Mouse (Mus musculus) forebrain, embryonic 14.5 days (tissue): Measurements from ENCODE around the gene Chn1. TPM values are rescaled to one million over a fixed set of nuclear protein-coding genes. Genes with fewer than 3 reads are reported as not detected.

Experiments used
- ATAC-seq: fragments of 200-750 bp; cut with Nextera tagmentation; 2 replicates; pipeline ENCODE4 v1.8.0; 2017; ENCODE audit warnings: mild to moderate bottlenecking, moderate library complexity
- DNase-seq: peaks from one replicate; pipeline ENCODE4 v3.0.0-alpha.2; 2015; ENCODE audit warnings: low spot score
- H3K27ac ChIP-seq: fragments of 300-500 bp; sonication (generic); 2 replicates; pipeline ENCODE4 v1.5.1; 2014; ENCODE audit warnings: low read depth, mild to moderate bottlenecking, control low read depth, low read length, moderate library complexity
- H3K27me3 ChIP-seq: fragments of 300-500 bp; sonication (generic); replicated peaks from 2 replicates; pipeline ENCODE4 v1.6.1; 2014; ENCODE audit warnings: low read length, control low read depth, mixed read lengths; ENCODE audit not compliant: control insufficient read depth, insufficient read depth
- H3K36me3 ChIP-seq: fragments of 300-500 bp; sonication (generic); 2 replicates; pipeline ENCODE4 v1.6.1; 2014; ENCODE audit warnings: low read length, control low read depth; ENCODE audit not compliant: control insufficient read depth, insufficient read depth
- H3K4me1 ChIP-seq: fragments of 300-500 bp; sonication (generic); 2 replicates; pipeline ENCODE4 v1.6.1; 2014; ENCODE audit warnings: antibody characterized with exemption, low read length, control low read depth; ENCODE audit not compliant: control insufficient read depth, insufficient read depth
- H3K4me2 ChIP-seq: fragments of 300-500 bp; sonication (generic); 2 replicates; pipeline ENCODE4 v1.6.1; 2014; ENCODE audit warnings: mild to moderate bottlenecking, control low read depth, low read length
- H3K4me3 ChIP-seq: fragments of 300-500 bp; sonication (generic); 2 replicates; pipeline ENCODE4 v1.5.1; 2014; ENCODE audit warnings: low read depth, low read length, control low read depth
- H3K9ac ChIP-seq: fragments of 300-500 bp; sonication (generic); 2 replicates; pipeline ENCODE4 v1.6.1; 2014; ENCODE audit warnings: mild to moderate bottlenecking, low read length, control low read depth, moderate library complexity
- H3K9me3 ChIP-seq: fragments of 300-500 bp; sonication (generic); replicated peaks from 2 replicates; pipeline ENCODE4 v1.6.1; 2016; ENCODE audit warnings: low read length, control low read depth, mixed read lengths; ENCODE audit not compliant: control insufficient read depth
- WGBS: fragments of 180-500 bp; shearing (Covaris S2); extraction: QIAGEN DNeasy Blood & Tissue Kit; methylation state at CpG from one replicate; pipeline ENCODE4 v1.1.7; 2014; 5-methylcytosine and 5-hydroxymethylcytosine counted together
- polyA plus RNA-seq: library from polyadenylated mRNA; unstranded; fragments of >200 nt; fragmentation: Nextera tagmentation; extraction: Ambion mirVana; gene quantifications from 2 replicates; pipeline ENCODE4 v1.2.1, GENCODE M21; 2014

The Chn1 gene
- polyA plus RNA-seq, 1 experiment from 2014 or later: 93.5 TPM

- Histone ChIP-seq H3K36me3 (peaks cover 32% of the 10 kb centered on the region), H3K4me3 (no peak overlapping the region), H3K4me2 (no peak overlapping the region), H3K9ac (no peak overlapping the region), H3K27me3 (no peaks in the 10 kb centered on the region), H3K4me1 (no peaks in the 10 kb centered on the region), H3K27ac (no peak overlapping the region), H3K9me3 (no peaks in the 10 kb centered on the region)
- 91% methylated on average over 3 of the region's 3 CpGs for WGBS
- DNase-seq (no peak), ATAC-seq (no peak)
These were observed 165.4 kb downstream of the Chn1 start for GRCm38 (mm10) chr2:73609724-73610210.

GRCm38 (mm10) chr2:73609067-73609723, 166.0 kb downstream of the Chn1 start:
- 75% methylated on average over 5 of the region's 5 CpGs for WGBS
- no peak for ATAC-seq
- DNase-seq: no peak
- Histone ChIP-seq H3K9me3 (no peaks in the 10 kb centered on the region), H3K27ac (no peak overlapping the region), H3K4me3 (no peak overlapping the region), H3K4me2 (no peak overlapping the region), H3K27me3 (no peaks in the 10 kb centered on the region), H3K4me1 (no peaks in the 10 kb centered on the region), H3K9ac (no peak overlapping the region), H3K36me3 (peaks cover 26% of the 10 kb centered on the region)

- Histone ChIP-seq H3K4me1 (no peaks in the 10 kb centered on the region), H3K27ac (no peak overlapping the region), H3K4me2 (no peak overlapping the region), H3K27me3 (no peaks in the 10 kb centered on the region), H3K4me3 (no peak overlapping the region), H3K36me3 (peaks cover 24% of the 10 kb centered on the region), H3K9me3 (no peaks in the 10 kb centered on the region), H3K9ac (no peak overlapping the region)
- WGBS: 86% methylated on average over 6 of the region's 6 CpGs
- DNase-seq: no peak
- ATAC-seq: no peak
These were observed 166.8 kb downstream of the Chn1 start for GRCm38 (mm10) chr2:73608391-73608790.

GRCm38 (mm10) chr2:73607609-73608008, 167.5 kb downstream of the Chn1 start:
- Histone ChIP-seq H3K36me3 (peaks cover 22% of the 10 kb centered on the region), H3K9ac (no peak overlapping the region), H3K4me2 (no peak overlapping the region), H3K27ac (no peak overlapping the region), H3K4me3 (no peak overlapping the region), H3K27me3 (no peaks in the 10 kb centered on the region), H3K4me1 (no peaks in the 10 kb centered on the region), H3K9me3 (no peaks in the 10 kb centered on the region)
- WGBS: 44% methylated on average over 4 of the region's 4 CpGs
- DNase-seq (no peak), ATAC-seq (no peak)

- H3K9ac ChIP-seq: no peak overlapping the region
- no peaks in the 10 kb centered on the region for H3K9me3 ChIP-seq
- DNase-seq (no peak), ATAC-seq (no peak)
- 58% methylated on average over 2 of the region's 2 CpGs for WGBS
- no peak overlapping the region for H3K4me3 ChIP-seq
- no peak overlapping the region for H3K4me2 ChIP-seq
- peaks cover 18% of the 10 kb centered on the region for H3K36me3 ChIP-seq
- no peaks in the 10 kb centered on the region for H3K4me1 ChIP-seq
- no peak overlapping the region for H3K27ac ChIP-seq
- H3K27me3 ChIP-seq: no peaks in the 10 kb centered on the region
These were observed 168.0 kb downstream of the Chn1 start for GRCm38 (mm10) chr2:73607146-73607545.

- H3K9me3 ChIP-seq: no peaks in the 10 kb centered on the region
- no peak overlapping the region for H3K4me2 ChIP-seq
- H3K27me3 ChIP-seq: no peaks in the 10 kb centered on the region
- no peak overlapping the region for H3K27ac ChIP-seq
- 91% methylated on average over 6 of the region's 6 CpGs for WGBS
- peaks cover 14% of the 10 kb centered on the region for H3K36me3 ChIP-seq
- no peak for DNase-seq
- H3K4me3 ChIP-seq: no peak overlapping the region
- no peak for ATAC-seq
- no peak overlapping the region for H3K9ac ChIP-seq
- no peaks in the 10 kb centered on the region for H3K4me1 ChIP-seq
These were observed 168.5 kb downstream of the Chn1 start for GRCm38 (mm10) chr2:73606616-73607015.

GRCm38 (mm10) chr2:73605077-73605476, 170.1 kb downstream of the Chn1 start:
- Histone ChIP-seq H3K4me2 (no peak overlapping the region), H3K36me3 (peaks cover 5% of the 10 kb centered on the region; the same call in 1 of the 2 replicates), H3K27ac (no peak overlapping the region), H3K9me3 (no peaks in the 10 kb centered on the region), H3K9ac (no peak overlapping the region), H3K27me3 (no peaks in the 10 kb centered on the region), H3K4me3 (no peak overlapping the region), H3K4me1 (no peaks in the 10 kb centered on the region)
- WGBS: 70% methylated on average over 8 of the region's 8 CpGs
- DNase-seq (peak; percentile 57), ATAC-seq (peak; percentile 41; the same call in 1 of the 2 replicates)

- H3K36me3 ChIP-seq: no peaks in the 10 kb centered on the region
- H3K4me3 ChIP-seq: no peak overlapping the region
- no peak for DNase-seq
- H3K27me3 ChIP-seq: no peaks in the 10 kb centered on the region
- no peak for ATAC-seq
- H3K4me2 ChIP-seq: no peak overlapping the region
- H3K4me1 ChIP-seq: no peaks in the 10 kb centered on the region
- WGBS: 84% methylated on average over 2 of the region's 2 CpGs
- H3K9ac ChIP-seq: no peak overlapping the region
- no peak overlapping the region for H3K27ac ChIP-seq
- no peaks in the 10 kb centered on the region for H3K9me3 ChIP-seq
These were observed 170.6 kb downstream of the Chn1 start for GRCm38 (mm10) chr2:73604579-73604978.

- Histone ChIP-seq H3K27ac (no peak overlapping the region), H3K4me1 (no peaks in the 10 kb centered on the region), H3K9ac (no peak overlapping the region), H3K4me3 (no peak overlapping the region), H3K36me3 (no peaks in the 10 kb centered on the region), H3K27me3 (no peaks in the 10 kb centered on the region), H3K4me2 (no peak overlapping the region), H3K9me3 (no peaks in the 10 kb centered on the region)
- ATAC-seq: no peak
- DNase-seq: no peak
- WGBS: 73% methylated on average over 2 of the region's 2 CpGs
These were observed 174.5 kb downstream of the Chn1 start for GRCm38 (mm10) chr2:73600650-73601049.
